Mouse (Mus musculus) kidney, adult 11 months (tissue): Measurements from ENCODE around the gene Txndc9.

ENCODE experiments used
- DNase-seq: peaks from one replicate; pipeline ENCODE4 v3.0.0; 2022

Gene Txndc9

GRCm38 (mm10) chr1:37997867-37998266, at the start of gene Txndc9, which contains the start of gene Eif5b:
Txndc9 (minus strand) TSS chr1:37997893.
Eif5b (plus strand) TSS chr1:37998010.
- peak; percentile 95 for DNase-seq

DNA sequence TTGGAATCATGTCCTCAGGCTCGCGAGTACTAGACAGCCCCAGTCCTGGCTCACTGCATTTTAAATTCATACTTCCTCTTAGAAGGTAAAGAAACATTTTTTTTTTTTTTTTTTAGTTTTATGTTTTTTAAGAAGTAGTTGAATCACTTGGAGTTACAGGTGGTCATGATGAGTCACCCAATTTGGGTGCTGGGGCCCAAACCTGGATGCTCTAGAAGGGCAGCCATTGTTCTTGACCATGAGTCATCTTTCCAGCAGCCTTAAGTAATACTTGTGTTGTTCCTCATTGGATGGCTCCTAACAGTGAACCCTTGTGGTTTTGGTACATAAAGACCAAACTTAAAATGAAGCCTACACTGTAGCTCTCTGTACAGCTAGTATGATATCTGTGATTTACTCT, 41.2 kb upstream of the Txndc9 start:
- no peak for DNase-seq

DNA sequence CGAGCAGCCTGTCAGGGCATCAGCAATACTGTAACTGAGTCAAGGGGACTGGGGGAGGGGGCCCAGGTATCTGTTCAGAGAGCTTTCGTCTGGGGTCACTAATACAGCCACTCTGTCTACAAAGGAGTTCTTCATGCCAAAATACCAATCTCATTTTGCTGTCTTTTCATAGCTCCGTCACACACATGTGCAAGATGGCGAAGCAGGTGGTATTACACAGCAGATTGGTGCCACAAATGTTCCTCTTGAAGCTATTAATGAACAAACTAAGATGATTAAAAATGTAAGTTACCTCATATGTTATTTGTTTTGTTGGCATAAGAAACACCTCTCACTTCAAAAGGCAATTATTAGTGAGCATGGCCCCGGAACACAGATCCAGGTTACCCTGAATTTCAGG, 39.7 kb upstream of the Txndc9 start:
- no peak for DNase-seq

DNA sequence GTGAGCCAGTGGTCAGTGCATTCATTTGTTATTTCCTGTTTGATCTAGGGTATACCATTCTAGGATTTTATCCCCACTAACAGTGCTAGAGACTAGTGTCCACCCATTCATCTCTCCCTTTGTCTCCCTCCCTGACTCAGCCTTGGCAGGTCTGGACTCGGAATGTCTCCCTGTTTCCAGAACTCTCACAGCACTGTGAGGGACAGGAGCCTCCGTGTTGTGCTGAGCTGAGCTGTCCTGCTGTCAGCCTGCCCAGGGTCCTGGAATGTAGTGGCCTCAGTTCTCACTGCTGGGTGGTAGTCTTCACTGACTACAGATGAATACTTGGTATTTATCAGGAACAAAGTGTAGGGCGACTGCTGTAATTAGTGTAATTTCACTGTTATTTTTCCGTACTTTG, 37.8 kb upstream of the Txndc9 start:
- no peak for DNase-seq

DNA sequence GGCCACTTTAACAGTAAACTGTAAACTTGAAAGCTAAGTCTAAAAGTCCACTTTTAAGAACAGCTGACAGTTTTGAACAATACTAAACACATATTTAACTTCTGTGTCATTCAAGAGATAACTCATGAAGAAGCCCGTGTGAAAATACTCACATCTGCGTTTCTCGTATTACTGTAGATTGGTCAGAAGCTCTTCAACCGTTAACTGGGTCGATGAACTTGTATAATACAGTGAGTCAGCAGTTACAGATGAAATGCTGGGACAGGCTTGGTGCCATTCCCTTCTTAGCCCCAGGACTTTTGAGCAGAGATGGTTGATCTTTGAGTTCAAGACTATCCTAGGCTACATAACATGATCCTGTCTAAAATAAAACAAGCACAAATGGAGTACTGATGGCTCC, 33.7 kb upstream of the Txndc9 start:
- no peak for DNase-seq

DNA sequence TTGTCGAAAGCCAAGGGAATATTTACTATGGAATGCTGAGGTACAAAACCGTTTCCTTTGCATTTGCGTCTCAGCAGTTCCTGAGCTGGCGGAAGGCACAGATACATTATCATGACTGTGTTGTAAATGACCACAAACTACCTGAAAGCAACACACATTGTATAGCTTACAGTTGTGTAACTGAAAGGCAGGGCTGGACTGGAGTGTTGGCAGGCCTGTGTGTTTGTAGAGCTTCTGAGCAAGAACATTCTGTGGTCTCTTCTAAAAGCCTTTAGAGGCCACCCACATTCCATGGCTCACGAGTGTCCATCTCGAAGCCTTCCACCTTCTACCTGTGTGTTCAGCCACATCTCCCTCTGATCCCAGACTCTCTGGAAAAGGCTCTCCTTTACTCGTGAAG, 29.6 kb upstream of the Txndc9 start:
- DNase-seq: no peak

DNA sequence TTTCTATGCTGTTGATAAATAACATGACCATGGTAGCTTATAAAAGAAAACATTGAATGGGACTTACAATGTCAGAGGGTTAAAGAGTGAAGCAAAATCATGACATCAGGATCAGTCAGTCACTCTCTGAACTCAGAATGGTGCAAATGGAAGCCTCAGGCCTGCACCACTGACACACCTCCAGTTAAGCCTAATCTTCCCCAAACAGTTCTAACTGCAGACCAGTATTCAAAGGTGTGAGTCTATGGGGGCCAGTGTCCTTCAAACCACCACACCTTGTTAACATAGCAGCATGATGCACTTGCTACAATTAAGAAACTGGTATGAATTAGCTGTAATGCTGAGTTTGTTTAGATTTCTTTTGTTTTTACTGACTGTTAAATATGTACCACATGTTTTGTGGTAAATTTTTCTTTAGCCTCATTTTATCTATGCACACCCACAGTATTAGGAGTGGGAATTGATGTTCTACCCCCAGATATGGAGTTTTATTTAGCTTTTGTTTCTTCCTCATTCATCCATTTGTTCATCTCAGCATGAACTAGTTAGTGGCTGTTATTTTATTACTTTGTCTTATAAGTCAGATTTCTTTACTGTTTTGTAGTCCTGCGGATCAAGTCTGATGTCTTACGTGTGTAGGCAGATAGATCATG, 17.0 kb upstream of the Txndc9 start:
- no peak for DNase-seq

DNA sequence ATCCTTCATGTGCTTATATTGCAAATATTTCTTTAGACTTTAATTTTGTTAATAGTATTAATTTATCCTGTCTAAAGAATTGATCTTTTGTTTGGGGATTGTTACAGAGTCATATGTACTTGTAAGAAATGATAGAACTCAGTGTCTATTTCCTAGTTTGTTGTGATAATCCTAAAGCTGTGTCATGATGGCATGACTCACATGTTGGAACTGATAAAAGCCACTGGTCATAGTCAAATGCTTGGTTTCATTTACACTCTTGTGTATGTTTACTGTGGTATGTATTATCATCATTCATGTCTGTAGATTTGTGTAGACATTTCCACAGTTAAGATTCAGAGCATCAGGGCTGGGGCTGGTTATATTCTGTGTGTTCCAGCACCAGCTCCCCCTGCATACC, 14.8 kb upstream of the Txndc9 start:
- no peak for DNase-seq

DNA sequence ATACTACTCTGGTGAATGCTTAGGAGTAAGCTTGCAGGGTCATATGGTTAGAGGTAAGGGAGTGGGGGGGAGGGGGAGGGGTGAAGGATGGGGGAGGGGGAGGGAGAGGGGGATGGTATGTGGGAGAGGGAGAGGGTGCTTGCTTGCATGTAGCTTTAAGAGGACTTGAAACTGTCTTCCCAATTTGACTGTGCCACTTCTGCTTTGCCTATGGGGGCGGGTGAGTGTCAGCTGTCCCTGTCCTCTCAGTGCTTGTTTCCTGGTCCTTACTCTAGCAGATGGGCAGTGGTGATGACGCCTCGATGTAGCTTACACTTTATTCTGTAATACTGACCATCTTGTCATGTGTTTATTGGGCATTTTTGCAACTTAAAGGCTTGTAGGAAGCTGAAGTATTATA, 14.4 kb upstream of the Txndc9 start:
- no peak for DNase-seq

GRCm38 (mm10) chr1:38011647-38012046, 14.0 kb upstream of the Txndc9 start:
- no peak for DNase-seq

- no peak for DNase-seq
Observed at GRCm38 (mm10) chr1:38006741-38007140, 9.0 kb upstream of the Txndc9 start.

GRCm38 (mm10) chr1:38003046-38003445, 5.4 kb upstream of the Txndc9 start:
- DNase-seq: no peak

DNA sequence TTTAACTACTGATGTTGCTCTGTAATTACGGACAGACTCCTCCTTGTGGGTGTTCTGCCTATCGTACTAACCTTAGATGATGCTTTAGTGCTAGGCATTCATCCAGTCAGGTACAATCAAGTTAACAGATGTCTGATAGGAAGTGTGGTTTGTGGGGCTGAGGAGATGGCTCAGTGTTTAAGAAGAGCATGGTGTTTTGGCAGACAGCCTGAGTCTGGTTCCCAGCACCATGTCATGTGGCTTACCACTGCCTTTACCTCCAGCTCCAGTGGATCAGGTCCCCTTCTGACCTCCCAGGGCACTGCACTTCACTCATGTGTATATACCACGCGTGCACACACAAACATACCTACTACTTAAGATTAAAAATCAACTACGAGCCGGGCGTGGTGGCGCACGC, 4.3 kb upstream of the Txndc9 start:
- DNase-seq: no peak

GRCm38 (mm10) chr1:38000844-38001243, 3.2 kb upstream of the Txndc9 start:
- no peak for DNase-seq

GRCm38 (mm10) chr1:37999552-37999951, 1.9 kb upstream of the Txndc9 start:
- DNase-seq: no peak

DNA sequence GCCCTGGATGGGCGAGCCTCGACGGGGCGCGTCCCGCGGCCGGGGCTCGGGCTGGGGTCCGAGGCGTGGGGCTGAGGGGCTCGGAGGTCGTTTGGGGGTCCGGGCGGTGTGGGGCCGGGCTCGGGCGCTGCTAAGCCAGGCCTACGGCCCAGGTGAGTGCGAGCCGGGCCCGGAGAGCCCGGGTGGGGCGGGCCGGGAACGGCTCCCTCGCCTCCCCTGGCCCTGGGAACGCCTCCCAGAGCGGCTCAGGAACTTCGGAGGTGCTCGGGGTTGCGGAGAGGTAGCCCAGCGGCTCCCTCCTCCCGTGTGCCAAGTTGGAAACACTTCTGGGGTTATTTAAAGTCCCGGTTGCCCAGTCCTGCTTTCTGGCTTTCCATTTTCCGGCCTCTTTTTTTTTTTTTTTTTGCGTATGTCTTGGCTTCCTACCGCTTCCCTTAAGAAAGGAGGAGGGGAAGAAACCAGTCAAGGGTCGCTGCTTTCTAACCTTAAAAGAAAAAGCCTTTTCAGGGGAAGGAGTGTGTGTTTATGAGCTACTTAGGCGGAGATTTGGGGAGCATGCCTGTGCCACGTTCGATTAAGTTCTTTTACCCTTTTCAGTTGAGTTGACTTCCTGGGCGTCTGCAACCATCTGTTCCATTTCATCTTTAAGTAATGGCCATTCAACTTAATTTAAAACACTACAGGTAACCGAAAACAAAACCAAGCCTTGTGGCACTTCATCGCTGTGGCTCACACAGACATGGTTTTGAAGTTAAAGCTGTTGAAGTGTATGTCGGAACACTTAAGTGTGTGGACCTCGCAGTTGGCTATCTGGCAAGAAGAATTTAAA, 892 bp upstream of the Txndc9 start:
- DNase-seq: no peak

DNA sequence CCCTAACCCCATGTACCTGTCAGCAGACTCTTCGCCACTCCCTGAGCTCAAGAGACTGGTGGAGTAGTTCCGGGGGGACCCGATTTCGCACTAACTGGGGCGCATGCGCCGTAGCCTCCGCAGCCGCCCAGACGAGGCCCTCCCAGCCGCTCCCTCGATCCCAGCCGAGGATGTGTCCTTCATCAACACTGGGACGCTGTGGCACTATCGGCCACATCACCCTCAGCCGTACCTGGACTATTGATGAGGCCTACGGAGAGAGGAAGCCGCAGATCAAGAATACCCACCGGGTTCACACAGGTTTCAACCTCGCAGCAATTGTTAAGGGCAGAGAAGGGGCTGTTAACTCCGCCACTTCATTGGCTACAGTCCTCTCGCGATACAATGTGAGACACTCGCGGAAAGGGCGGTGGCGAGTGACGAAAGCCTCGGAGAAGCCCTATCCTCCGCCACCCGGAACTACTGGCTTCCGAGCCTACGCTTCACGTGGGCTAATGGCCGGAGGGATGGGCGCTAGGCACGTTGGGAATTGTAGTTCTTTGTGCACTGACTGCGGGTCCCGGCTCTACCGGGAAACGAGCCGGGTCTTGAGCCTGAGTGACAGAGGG, 712 bp downstream of the Txndc9 start:
- peak; percentile 99 for DNase-seq

DNA sequence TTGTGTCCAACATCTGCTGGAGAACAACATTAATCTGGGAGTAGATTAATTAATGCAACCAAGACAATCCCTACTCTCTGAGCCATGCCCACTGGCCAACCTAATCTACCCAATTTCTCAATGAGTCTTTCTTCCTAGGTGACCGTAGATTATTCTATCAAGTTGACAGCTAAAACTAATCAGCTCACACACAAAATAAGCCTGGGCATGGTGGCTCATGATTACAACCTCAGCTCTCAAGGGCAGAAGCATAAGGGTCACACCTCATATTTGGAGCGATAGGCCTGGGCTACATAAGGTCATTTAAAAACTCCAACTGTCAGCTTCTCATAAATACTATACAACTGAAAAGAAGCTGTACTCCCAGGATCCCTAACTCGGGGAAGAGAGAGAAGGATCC, 1.5 kb downstream of the Txndc9 start:
- no peak for DNase-seq

GRCm38 (mm10) chr1:37987856-37988255, 9.8 kb downstream of the Txndc9 start:
- no peak for DNase-seq

GRCm38 (mm10) chr1:37985764-37986323, 11.8 kb downstream of the Txndc9 start:
- DNase-seq: no peak

DNA sequence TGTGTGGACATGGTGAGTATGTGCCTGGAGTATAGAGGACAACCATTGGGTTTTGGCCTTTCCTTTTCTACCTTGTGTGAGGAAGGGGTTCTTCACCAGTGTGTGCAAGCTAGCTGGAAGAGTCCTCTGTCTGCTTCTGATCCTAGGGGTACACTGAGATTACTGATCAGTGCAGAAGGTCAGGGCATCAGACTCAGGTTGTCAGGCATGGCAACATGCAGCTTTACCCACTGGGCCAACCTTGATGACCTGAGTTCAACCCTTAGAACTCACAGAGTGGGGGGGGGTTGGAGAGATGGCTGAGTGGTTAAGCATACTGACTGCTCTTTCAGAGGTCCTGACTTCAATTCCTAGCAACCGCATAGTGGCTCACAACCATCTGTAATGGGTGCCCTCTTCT, 13.4 kb downstream of the Txndc9 start:
- DNase-seq: no peak

DNA sequence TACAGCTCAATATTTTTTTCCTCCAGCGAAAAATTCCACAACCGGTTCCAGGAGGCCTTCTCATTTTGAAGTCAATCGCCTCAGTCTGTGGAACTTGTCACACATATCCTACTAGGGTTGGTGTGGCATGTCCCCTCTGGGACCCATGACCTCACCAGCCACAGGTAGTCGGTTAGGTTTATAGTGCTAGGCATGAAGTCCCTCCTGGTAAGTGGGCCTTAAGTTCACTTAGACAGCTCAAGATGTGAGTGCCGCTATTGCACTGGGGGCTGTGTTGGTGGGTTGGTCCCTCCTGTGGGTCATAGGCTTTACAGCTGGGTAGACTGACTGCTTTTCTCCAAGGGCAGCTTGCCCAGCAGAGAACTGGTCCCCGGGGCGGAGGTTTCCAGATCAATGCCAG, 20.4 kb downstream of the Txndc9 start:
- no peak for DNase-seq

DNA sequence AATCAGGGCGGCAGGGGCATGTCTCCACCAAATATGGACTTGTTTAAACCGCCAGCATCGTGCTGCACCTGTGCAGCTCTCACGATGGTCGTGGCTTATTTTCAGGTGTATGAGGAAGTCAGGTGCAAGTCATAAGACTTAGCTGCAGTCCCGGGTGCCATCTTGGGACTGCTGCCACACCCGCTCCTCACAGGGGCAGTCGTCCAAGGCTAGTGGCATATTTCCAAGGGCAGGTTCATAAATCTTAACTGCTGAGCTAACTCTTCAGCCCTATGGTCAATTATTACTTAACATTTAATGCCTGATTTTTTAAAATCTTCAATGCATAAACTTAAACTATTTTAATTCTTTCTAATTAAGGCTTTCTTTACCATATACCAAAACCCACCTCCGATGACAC, 21.0 kb downstream of the Txndc9 start:
- DNase-seq: peak; percentile 56

DNA sequence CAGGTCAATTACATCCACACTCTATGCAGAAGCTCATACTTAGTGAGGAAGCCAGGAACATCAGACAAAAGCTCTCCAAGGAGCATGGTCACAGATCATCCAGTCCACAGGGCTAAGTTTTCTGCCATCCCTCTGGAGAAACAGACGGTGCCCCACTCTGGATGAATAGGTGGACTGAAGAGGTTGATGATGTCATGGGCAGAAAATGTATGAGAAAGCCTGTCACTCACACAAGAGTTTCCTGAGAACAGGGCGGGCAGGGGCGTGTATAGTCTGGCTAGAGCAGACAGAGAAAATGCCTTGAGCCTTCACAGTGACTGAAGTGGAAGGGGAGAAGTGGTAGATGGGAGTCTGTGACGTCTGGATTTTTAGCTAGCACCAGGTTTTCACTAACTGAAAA, 26.2 kb downstream of the Txndc9 start:
- DNase-seq: no peak
